In the genomic region with DNA sequence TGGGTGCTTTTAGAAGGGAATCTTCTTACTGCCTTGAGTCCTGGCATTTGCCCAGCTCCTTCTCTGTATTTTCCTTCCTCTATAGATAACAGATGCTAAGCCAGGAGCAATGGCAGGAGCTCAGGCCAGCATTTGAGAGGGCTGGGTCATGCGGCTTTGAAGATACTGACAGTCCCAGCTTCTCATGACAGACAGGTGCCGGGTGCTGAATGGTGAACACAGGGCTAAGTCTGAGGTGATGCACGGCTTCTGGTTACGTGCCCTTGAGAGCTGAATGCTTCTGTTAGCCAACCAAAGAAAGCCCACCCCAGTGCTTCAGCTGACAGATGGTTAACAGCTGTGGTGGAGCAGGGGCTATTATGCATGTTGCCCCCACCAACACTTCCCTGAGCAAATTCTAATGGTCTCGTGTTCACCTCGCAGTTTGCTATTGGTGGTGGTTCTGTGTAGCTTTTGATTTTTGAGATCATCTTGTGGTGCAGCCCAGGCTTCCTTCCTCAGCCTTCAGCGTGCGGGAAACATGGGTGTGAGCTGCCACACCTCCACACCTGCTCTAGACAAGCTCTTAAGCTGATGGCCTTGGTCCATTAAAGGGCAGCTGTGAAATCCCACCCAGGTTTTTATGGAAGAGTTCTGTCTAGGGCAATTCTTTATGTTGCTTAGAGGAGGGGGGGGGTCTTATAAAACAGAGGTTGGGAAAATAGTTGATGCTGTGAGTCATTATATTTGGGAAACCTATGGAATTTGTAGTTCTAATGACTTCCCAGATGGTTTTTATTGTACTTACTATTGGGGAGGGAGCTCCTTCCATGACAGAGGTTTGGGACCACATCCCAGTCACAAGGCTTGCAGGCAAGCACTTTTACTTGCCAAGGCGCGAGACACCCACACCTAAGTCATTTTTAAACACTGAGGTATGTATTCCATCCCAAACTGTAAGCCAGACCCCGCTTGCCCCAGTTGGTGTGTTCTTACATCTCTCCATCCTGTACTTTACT, we compare ENCODE assay signal across 11 mouse cellular contexts.
DNase-seq lines count a peak whose midpoint lies in the region; ATAC-seq and TF ChIP-seq lines count a peak whose summit lies in the region.
"Had no signal": no experiment of that assay in that cellular context is flagged by ENCODE, and none has a peak within 500 bp of the region (broad histone marks: within the 10 kb centered on the region; RNA-seq: fewer than 3 reads in every experiment).

No protein-coding gene starts in this region.

- TF ChIP-seq POLR2A in limb, embryonic 14.5 days (IDR thresholded peaks at IDR 0.05; ENCODE audit: borderline replicate concordance, extremely low read depth, insufficient read depth, insufficient read length), result no peak

- H3K4me1 ChIP-seq in forebrain, embryonic 10.5 days, result peaks cover 15% of the 10 kb centered on the region; the same call in 1 of the 2 replicates
- H3K4me1 ChIP-seq in forebrain, postnatal 0 days (ENCODE audit: insufficient read depth), result no peaks in the 10 kb centered on the region
- H3K4me1 ChIP-seq in forebrain, embryonic 12.5 days, result no peaks in the 10 kb centered on the region
- peaks cover 38% of the 10 kb centered on the region for H3K4me1 ChIP-seq in limb, embryonic 14.5 days (ENCODE audit: control insufficient read depth, insufficient read depth, low read length)

- H3K9ac ChIP-seq in forebrain, postnatal 0 days, result no peak overlapping the region
- no peak overlapping the region for H3K9ac ChIP-seq in forebrain, embryonic 12.5 days
- H3K9ac ChIP-seq in limb, embryonic 14.5 days (ENCODE audit: low read depth, low read length, severe bottlenecking), result no peak overlapping the region

- WGBS in forebrain, embryonic 10.5 days, result 82% methylated on average over 11 of the region's 11 CpGs
- 62% methylated on average over 11 of the region's 11 CpGs for WGBS in forebrain, postnatal 0 days
- WGBS in forebrain, embryonic 12.5 days, result 76% methylated on average over 11 of the region's 11 CpGs
- WGBS in limb, embryonic 14.5 days, result 22% methylated on average over 11 of the region's 11 CpGs

- no peaks in the 10 kb centered on the region for H3K36me3 ChIP-seq in forebrain, embryonic 10.5 days (replicated peaks)
- no peaks in the 10 kb centered on the region for H3K36me3 ChIP-seq in forebrain, postnatal 0 days (ENCODE audit: insufficient read depth)
- H3K36me3 ChIP-seq in forebrain, embryonic 12.5 days (replicated peaks), result no peaks in the 10 kb centered on the region
- H3K36me3 ChIP-seq in limb, embryonic 14.5 days (ENCODE audit: control insufficient read depth, insufficient read depth, low read length), result no peaks in the 10 kb centered on the region

- peak overlapping the region; percentile 13; the same call in 1 of the 2 replicates for H3K27ac ChIP-seq in forebrain, embryonic 10.5 days
- no peak overlapping the region for H3K27ac ChIP-seq in forebrain, postnatal 0 days (ENCODE audit: low read depth, low read length)
- peak overlapping the region; percentile 19; the same call in 1 of the 2 replicates for H3K27ac ChIP-seq in forebrain, embryonic 12.5 days
- peak overlapping the region; percentile 77 for H3K27ac ChIP-seq in limb, embryonic 14.5 days (replicated peaks; ENCODE audit: low read depth, low read length)

- no peak for TF ChIP-seq CTCF in forebrain, postnatal 0 days (IDR thresholded peaks at IDR 0.05; ENCODE audit: low read depth)

- no peak for ATAC-seq in forebrain, postnatal 0 days
- peak; percentile 58 for ATAC-seq in common myeloid progenitor, adult 5-6 weeks (replicated peaks; ENCODE audit: low read depth, poor library complexity, severe bottlenecking)
- peak; percentile 67; the same call in 1 of the 2 replicates for ATAC-seq in forebrain, embryonic 12.5 days (ENCODE audit: low FRiP score)
- peak; percentile 88 for ATAC-seq in limb, embryonic 14.5 days (ENCODE audit: low FRiP score, low read depth)
- ATAC-seq: activated CD4-positive, CD25-positive, alpha-beta regulatory T cell, adult 4 months had no signal

- H3K9me3 ChIP-seq in forebrain, embryonic 10.5 days, result no peaks in the 10 kb centered on the region
- no peaks in the 10 kb centered on the region for H3K9me3 ChIP-seq in forebrain, postnatal 0 days (ENCODE audit: low read length)
- H3K9me3 ChIP-seq in forebrain, embryonic 12.5 days, result no peaks in the 10 kb centered on the region
- no peaks in the 10 kb centered on the region for H3K9me3 ChIP-seq in limb, embryonic 14.5 days (ENCODE audit: control insufficient read depth, low read length)

- H3K27me3 ChIP-seq in forebrain, embryonic 10.5 days (ENCODE audit: poor library complexity, severe bottlenecking), result no peaks in the 10 kb centered on the region
- H3K27me3 ChIP-seq in forebrain, postnatal 0 days (ENCODE audit: insufficient read depth, low read length), result no peaks in the 10 kb centered on the region
- H3K27me3 ChIP-seq in forebrain, embryonic 12.5 days, result no peaks in the 10 kb centered on the region
- H3K27me3 ChIP-seq in limb, embryonic 14.5 days (ENCODE audit: control insufficient read depth, insufficient read depth, low read length), result no peaks in the 10 kb centered on the region

- no peak for DNase-seq in forebrain, embryonic 10.5 days (ENCODE audit: extremely low spot score, low spot score)
- no peak for DNase-seq in forebrain, postnatal 0 days
- DNase-seq in limb, embryonic 14.5 days (ENCODE audit: low spot score), result peak; percentile 76
- DNase-seq in right cerebral cortex, postnatal 36 days (ENCODE audit: low spot score in 2 of 2), result no peak
- no peak for DNase-seq in left cerebral cortex, postnatal 10 days (ENCODE audit: extremely low spot score in 1 of 2, low spot score in 2 of 2)
- DNase-seq in yolk sac, embryonic 10.5 days (ENCODE audit: low spot score), result no peak
- DNase-seq: liver; lung, postnatal 36 days had no signal

- intact Hi-C loops in left cerebral cortex, postnatal 10 days (cut with DNase I), result loop anchor here (10.0 kb wide), 1 partner anchor 362 kb away; no protein-coding TSS in a partner anchor

- no peak overlapping the region for H3K4me3 ChIP-seq in forebrain, embryonic 10.5 days
- no peak overlapping the region for H3K4me3 ChIP-seq in forebrain, postnatal 0 days (ENCODE audit: low read depth, low read length)
- H3K4me3 ChIP-seq in forebrain, embryonic 12.5 days (replicated peaks), result no peak overlapping the region
- no peak overlapping the region for H3K4me3 ChIP-seq in limb, embryonic 14.5 days (replicated peaks; ENCODE audit: low read length)

- H3K4me2 ChIP-seq in forebrain, postnatal 0 days (ENCODE audit: low read depth), result no peak overlapping the region
- no peak overlapping the region for H3K4me2 ChIP-seq in forebrain, embryonic 12.5 days
- no peak overlapping the region; the same call in 1 of the 2 replicates for H3K4me2 ChIP-seq in limb, embryonic 14.5 days (replicated peaks; ENCODE audit: low read depth, low read length, severe bottlenecking)
